Mouse (Mus musculus) kidney, adult 11 months (tissue): ENCODE results near the gene BC067074.

Source experiments
- DNase-seq: peaks from one replicate; pipeline ENCODE4 v3.0.0; 2022

Gene BC067074

DNA sequence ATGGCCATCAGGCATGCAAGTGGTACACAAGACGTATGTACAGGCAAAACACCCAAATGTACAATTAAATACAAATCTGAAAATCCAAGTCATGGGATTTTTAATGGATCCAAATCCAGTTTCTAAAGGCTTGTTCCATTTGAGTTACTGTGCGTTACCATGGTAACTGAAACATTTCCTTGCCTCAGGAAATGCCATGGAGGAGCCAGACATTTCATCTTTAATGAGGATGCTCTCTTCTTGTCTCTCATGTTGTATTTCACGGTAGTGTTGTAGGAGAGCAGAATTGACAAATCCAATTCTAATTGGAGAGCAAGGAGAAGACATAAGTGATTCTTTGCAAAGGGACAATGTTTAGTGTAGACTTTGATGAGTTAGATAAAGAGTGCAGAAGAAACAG is 31.3 kb downstream of the BC067074 start:
- no peak for DNase-seq

DNA sequence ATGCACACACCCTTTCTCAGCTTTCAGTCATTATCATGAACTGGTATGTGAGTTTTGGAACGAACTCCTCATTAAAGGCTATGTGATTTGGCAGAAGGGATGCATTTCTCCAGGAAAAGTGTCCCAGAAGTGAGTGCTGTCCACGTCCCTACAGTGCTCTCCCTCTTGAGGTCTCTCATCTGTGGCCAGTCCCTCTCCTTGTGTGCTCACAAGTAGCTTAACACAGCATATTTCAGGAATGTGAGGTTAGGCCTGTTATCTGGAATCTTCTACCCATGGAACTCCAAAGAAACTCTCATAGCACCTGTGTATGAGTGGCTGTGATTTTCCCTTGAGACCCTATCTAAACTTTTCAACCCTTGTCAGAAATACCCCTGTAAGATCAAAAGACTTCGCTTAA is 32.7 kb downstream of the BC067074 start:
- DNase-seq: no peak

DNA sequence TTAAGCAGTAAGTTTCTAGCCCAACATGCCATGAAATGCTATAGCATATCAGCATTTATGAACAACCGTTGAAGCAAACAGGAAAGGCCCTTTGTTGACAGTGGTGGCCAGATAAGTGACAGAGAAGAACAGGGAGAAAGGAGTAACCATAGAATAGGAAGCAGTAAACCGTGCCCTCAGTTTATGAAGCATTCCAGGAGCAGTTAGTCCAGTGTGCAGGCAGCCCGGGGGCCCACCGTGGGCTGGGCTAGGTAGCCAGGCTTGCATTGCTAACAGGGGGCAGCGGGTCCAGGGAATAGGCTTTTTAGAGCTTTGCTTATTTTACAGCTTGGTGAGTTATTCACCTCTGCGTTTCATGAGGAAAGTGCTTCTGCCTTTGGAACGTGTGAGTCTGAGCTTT is 39.3 kb downstream of the BC067074 start:
- no peak for DNase-seq

DNA sequence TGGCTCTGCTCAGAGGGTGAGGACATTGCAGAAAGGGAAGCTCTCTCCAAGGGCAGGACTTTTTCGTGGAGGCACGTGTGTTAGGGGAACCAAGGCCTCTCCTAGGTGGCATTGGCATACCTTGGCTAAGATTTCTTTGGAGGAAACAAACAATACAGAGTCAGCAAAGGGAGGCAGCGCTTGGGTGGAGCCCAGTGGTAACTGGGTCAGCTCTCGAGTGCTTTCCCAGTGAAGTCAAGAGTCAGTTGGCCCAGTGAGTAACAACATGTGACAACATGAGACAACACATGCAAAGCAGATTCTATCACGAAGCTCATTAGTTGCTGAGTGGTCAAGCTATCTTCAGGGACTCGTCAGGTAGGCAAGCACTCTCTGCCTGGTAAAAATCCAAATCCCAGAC is 40.4 kb downstream of the BC067074 start:
- no peak for DNase-seq

DNA sequence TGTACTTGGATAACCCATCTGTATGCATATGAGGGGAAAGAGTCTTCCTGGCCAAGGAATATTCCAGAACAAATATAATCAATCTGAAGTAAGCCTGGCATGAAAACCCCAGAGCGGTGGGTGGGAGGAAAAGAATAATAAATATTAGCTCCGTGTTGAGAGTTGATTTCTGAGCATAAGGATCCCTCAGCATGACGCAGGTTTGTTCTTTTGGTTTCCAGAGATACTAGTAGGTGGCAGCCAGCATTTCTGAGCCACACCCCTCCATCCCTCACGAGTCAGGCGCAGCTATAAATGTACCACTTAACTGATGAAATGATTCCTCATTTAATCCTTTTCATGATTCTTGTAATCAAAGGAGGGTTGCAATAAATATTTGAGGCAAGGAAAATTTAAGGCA is 41.0 kb downstream of the BC067074 start:
- no peak for DNase-seq

DNA sequence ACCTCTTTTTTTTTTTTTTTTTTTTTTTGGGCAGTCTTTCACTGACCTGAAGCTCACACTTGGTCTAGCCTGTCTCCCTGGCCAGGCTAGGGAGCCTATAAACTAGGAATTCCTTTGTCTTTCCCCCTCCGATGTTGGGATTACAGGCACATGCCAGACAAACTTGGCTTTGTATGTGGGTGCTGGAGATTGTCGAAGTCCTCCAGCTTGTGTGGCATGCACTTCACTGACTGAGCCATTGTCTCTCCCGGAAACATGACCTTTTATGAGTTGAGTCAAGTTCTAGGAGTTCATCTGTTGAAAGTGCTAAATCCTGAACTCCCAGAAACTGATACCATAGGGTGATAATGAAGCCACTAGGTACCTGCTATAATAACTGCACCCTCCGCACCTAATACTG is 41.8 kb downstream of the BC067074 start:
- no peak for DNase-seq

DNA sequence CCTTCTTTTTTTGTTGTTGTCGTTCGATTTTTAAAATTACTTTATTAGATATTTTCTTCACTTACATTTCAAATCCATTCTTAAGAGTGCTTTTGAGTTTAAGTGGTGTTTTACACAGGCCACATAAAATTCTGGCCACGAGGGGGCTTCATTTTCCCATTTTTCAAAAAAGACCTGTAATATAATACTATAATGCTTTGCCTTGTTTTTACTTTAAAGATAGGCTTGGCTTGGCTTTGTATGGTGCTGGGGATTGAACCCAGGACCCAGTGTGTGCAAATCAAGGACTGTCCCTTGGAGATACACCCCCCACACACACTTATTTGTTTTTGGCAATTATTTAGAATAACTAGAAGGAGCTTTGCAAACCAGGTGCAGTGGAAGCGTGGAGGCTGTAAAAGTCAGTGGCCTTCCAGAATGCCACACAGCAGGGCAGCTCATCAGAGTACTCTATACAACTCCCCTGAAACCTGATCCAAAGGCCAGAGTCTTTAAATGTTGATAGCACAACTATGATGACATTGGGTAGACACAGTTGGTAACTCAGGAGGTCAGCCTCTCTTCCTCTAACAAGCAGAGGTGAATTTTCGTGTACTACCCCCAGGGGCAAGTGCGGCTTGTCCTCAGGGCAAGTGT is 44.4 kb downstream of the BC067074 start:
- peak; percentile 30 for DNase-seq

DNA sequence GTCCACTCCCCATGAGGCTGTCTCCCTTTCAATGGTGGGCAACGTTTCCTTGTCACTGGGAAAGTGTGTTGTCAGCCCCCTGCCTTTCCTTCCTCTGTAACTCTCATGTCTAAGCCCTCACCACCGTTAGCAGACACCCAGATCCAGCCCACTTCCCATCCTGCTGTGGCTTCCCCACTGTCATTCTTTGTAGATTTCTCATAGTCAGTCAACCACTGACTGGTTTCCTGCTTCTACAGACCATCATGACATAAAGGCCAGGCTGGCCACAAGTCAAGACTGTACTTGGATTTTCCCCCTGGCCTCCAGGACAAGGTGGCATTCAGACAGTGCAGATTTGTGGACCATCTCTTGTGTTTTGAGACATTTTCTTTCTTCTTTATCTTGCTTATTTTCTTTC is 47.7 kb downstream of the BC067074 start:
- DNase-seq: no peak

DNA sequence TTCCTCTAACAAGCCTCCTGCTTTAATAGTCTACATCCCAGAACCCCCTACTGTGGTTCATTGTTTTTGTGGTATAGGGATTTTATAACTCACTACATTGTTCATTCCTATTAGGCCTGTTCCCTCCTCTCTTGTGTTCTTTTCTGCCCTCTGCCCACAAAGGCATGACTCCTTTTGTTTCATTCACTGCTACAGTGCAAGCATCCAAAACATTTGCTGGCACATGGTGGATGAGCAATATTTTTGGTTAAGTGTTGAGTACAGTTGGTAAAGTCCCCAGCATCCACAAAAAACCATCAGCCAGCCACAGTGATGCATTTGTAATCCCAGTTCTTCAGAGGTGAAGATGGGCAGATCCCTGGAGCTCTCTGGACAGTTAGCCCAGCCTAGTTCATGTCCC is 48.2 kb downstream of the BC067074 start:
- no peak for DNase-seq

DNA sequence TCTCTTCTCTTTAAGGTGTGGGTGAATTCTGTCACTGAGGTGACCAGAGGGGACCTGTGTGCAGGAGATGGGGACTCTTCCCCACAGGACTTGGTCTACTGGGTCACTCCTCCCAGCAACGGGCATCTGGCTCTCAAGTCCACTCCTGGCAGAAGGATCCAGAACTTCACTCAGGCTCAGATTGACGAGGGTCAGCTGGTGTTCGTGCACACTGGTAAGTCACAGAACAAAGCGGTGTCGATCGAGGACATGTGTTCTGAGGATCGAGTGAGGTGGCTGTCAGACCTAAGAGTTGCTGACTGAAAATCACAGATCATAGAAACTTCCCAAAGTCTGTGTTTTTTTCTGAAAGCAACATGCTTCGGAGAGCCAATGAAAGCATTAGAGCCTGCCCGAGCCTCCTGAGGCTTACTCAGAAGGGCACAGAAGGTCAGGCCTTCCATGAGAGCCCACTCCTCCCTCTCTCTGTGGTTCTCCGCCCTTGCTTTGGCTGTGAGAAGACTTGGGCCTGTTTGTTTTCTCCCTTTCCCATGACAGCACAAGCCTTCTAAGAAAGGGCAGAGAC is 49.5 kb downstream of the BC067074 start:
- no peak for DNase-seq

DNA sequence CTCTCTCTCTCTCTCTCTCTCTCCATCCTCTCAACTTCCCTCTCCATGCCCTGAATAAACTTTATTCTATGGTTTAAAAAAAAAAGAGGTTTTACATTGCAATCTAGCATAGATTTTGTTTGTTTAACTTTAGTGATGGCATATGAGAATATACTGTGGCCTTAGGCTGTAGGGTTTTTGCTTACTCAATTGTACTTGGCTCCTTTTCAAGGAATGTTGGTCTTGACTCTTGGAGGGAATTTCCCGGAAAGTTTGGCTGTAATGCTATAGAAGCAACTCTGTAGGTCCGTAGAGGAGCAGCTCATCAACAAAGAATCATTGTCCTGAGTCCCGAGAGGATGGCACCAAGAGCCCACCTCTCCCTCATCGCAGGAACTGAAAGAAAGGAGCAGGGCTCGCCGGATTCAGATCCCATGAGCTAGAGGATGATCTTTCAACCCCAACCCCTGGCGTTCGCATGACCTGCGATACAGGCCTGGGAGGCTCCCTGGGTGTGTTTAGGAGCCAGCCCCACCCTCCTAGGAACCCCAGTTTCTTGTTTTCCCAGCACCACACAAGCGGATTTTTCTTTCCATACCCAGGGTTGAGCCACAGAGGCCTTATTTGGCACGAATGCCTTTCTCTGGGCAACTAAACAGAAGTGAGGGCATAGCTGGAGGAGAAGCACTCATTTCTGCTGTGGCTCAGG is 57.9 kb downstream of the BC067074 start:
- DNase-seq: no peak

DNA sequence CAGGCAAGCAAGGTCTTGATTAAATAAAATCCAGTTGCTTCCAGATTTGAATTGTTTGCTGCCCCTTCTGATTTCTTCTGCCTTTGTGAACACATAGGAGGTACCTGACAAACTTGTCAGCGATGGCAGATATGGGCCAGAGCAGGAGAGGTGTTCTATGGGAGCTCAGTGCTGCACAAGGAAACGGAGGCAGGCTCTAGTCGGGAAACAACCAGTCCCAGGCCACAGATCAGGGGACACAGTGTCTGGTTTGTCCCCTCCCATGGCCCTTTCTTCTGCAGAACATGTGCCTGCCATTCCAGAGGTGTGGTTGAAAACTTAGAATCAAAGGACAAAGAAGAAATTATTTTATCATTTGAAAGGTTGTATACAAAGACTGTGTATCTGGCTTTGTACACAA is 60.6 kb downstream of the BC067074 start:
- no peak for DNase-seq

DNA sequence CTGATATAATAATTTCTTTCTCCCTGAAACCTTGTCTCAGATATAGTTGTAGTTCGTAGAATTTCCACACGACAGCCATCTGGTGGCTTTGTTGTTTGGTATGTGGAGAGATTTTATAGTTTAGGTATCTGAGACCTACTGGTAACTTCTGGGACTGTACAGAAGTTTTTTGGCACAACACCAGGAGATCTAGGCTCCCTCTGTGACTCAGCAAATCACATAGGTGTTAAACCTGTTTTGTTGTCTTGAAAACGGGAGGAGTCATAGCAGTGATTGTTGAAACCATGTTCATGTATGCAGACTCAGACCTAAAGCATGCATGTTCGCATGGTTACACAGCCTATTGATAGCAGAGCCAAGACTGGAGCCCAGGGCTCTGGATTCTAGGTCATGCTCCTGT is 61.0 kb downstream of the BC067074 start:
- no peak for DNase-seq

DNA sequence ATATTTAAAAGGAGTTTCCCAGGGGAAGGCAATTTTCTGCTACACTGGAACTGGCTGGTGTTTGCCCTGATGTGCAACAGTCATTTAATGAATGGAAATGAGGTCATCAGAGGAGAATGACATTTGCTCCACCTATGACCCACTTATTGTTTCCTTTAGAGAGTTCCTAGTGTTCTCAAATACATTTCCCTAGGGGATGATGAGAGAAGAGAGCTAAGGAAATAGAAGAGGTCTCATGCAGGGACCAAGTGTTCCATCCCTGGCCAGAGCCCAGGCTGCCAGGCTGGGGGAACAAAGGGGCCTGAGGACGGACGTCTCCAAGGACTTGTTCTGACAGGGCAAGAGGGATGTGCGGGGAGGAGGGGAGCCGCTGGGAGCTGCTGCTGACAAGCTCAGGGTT is 62.1 kb downstream of the BC067074 start:
- DNase-seq: no peak

DNA sequence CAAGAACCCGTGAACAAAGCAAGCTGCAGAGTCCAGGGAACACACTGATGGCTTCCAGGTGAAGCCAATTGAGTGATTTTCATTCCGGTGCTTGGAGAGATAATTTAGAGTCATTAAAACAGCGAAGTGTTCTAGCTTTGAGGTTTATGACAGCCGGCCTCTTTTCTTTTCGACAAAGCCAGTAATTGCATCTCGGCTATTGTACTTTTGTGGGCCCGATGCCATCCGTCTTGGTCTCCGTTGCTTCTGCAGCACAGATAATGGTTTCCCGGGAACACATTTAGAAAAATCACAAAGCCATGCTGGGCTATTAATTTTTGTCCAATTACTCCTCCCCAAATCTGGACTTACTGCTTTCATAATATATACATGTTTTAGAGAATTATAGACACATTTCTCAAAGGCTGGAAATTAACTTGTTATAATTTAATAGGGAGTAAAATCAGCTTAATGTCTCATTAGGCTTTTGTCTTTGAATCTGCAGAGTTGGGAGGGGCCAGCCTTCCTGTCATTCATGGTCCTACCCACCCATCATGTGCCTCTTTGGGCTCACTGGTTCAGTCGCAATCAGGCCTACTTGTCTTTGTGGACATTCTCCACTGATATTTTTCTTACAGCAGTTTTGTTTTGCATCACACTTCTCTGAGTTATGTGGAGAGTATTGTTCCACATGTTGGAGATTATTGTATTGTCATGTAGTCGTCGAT is 64.6 kb downstream of the BC067074 start:
- DNase-seq: no peak

DNA sequence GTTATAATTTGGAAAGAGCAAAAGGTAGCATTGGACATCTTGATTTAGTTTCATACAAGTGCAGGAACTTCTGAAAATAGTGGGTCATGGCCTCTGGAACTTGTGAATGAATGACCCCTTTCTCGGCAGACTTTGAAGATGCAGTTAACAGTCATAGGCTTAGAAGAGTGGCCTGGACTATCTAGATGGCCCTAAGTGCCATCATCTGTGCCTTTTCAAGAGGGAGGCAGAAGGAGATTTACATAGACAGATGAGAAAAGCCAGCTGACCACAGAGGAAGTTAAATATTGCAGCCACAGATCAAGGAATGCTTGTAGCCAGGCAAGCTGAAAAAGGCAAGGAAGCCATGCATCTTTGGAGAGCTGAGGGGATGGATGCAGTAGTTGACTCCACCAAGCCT is 66.7 kb downstream of the BC067074 start:
- DNase-seq: no peak

DNA sequence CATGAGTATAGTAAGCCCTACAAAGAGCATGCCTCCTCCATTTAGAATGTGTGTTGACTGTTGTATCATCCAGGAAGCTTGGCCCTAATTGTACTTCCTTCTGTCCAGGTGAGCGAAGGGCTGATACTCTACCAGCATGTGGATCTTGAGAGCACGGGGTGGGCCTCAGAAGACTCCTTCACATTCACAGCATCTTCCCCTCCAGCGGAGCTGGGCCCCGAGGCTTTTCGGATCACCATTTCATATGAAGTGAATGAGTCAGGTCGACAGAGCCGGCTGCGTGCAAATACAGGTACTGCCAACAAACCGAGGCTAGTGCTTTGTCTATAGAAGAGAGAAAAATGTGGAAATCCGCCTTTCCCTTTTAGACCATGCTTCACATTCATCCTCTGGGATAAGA is 73.0 kb downstream of the BC067074 start:
- no peak for DNase-seq

DNA sequence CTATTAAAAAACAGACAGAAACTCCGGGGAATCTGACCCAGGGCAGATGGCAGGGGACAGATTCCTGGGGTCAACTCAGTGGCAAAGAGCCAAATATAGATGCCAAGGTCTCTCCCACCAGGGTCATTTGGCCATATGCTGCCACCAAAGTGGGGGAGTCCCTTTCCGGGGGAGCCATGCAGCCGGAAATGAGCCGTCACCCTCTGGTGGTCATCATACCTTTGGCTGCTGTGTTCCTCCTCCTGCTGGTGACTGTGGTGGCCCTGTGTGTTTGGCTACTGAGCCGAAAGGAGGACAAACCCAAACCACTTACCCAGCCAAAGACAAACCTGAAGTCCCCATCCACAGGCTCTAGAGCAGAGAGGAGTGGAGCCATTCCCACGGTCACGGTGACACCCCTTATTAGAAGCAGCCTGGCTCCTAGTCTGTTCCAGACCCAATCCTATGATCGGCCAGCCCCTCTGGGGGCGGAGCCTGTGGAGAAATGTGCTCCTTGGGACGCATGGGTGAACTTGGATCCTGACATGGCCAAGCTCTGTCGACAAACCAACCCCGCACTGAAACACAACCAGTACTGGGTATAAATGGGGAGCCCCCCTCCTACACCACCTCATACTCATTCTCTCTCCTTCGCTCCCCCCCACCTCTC is 76.1 kb downstream of the BC067074 start:
- DNase-seq: peak; percentile 78

DNA sequence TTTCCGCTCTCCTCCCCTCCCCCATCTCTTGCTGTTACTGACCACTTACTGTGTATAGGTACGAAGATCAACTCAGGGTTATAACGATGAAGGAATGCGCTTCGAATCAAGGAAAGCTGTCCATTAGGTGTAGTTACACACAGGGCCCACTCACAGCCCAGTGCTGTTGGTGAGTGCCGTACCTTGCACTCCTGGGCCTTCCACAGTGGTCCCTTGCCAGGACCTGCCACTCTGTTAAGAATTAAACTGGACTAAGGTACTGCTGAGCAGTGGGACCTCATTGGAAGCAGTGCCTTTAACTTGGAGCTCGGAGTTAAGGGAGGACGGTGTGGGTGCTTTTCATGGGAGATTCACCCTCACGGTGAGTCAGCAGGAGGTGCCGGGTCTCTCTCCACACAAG is 76.7 kb downstream of the BC067074 start:
- DNase-seq: peak; percentile 78

DNA sequence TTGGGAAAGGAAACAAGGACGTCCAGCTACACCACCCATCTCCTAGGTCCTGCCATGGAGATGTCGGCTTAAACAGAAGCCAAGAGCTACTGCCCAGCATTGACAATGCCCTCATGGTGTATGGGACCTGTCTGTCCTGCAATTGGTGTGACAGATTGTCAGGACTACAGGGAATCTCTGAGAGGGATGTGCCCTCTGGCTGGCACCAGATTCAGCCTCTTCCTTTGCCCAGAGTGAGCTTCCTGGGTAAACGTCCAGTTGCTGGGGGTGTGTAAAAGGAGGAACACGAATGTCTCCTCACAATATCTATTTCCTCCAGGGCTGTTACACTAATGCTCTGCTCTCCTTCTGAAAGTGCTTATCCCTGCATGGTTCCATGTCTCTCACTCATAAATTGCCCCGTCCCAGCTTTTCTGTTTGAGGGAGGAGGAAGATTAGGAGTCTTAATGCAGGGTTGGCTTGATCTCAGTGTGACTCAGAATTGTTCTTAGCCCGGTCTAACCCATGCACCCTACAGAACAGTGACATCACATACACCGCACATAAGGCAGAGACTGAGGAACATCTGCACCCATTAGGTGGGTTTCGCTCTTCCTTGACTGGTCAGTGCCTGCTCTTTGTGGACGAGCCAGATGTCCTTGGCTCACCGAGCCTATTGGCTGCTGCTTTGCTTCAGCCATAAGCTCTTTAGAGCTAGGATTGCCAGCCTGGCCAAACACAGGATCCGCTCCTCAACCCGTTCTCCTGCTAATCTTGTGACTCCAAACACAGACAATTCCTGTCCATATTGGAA is 80.5 kb downstream of the BC067074 start:
- DNase-seq: no peak

DNA sequence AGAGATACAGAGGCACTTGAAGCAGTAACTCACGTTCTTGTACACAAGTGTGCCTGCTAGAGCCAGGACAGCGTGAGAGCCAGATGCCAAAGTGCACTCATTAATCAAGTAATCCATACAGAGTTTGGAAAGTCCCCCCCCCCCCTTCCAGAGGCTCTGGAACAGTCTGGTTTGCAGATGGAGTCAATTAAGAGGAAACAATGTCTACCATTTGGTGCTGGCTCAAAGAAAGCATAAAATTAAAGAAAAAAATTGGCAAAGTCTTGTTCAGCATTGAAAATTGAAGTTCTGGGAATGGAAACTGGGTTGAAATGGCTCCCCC is 81.1 kb downstream of the BC067074 start:
- no peak for DNase-seq

DNA sequence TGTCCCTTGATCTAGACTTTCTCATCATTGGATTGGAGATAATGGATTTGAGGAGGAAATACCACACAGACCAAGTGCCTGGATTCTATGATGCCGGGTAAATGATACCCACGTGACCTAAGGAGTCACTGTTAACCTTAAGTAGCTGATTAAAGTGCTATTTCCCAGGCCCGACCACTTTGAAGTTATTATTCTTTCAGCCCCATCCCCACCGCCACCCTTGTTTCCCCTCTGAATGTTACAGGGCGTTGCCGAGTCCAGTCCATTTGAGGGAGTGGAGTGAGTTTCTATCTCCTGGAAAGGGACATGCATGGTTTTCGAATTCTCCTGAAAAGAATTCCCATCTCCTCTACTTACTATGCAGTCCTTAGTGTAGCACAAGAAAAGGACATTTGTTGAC is 84.7 kb downstream of the BC067074 start:
- DNase-seq: no peak

DNA sequence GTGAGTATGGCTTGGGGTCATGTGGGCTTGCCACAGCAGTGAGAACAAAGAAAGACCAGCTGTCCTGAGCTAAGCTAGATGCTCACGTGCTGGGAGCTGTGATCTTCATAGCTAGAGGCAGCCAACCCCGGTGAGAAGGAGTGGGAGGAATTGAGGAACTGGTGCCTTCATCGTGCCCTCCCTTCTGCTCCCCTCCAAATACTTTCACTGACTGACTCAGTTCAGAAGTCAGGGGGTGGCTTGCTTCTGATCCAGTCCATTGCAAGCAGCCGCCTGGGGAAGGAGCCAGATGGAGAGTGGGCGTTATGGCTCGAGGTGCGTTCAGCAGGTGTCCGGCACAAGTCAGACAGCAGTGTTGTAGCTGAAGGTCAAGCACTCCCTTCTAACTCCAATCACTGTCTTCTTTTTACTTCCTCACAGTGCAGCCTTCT is 86.0 kb downstream of the BC067074 start:
- DNase-seq: no peak
